Mouse (Mus musculus): ENCODE data around the gene Rspo4. TPM values are rescaled to one million over a fixed set of nuclear protein-coding genes. Genes with fewer than 3 reads are reported as not detected.

Gene Rspo4
- polyA plus RNA-seq, 1 experiment from 2014 or later, result 0.16 TPM

DNA sequence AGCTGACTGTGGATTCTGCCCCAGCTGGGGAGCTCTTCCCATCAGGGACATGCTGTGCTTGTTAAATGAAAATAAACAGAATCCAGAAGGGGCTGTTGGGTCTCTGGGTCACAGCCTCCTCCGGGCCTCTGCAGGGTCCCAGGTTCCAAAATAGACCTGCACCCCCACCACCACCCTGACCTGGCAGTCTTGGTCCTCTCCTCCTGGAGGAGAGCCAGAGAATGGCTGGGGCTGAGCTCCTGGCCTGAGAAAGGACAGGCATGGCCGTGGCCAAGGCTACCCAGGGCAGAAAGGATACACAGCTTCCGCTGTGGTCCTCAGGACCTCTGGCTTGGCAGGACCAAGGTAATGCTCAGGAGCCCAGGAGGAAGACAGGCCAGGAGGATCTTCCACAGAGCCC lies 61.9 kb downstream of the Rspo4 start:
- WGBS, result 71% methylated on average over 3 of the region's 3 CpGs
- Histone ChIP-seq H3K9me3 (ENCODE audit: control insufficient read depth, low read length) (no peaks in the 10 kb centered on the region), H3K27ac (ENCODE audit: low read depth, low read length) (no peak overlapping the region), H3K36me3 (ENCODE audit: control insufficient read depth, insufficient read depth, low read length) (no peaks in the 10 kb centered on the region), H3K4me1 (ENCODE audit: control insufficient read depth, insufficient read depth, low read length) (no peaks in the 10 kb centered on the region), H3K27me3 (ENCODE audit: control insufficient read depth, insufficient read depth, low read length) (no peaks in the 10 kb centered on the region), H3K9ac (ENCODE audit: low read length) (no peak overlapping the region), H3K4me3 (ENCODE audit: low read depth, low read length) (no peak overlapping the region), H3K4me2 (no peak overlapping the region)
- DNase-seq (ENCODE audit: low spot score, missing footprints) (peak; percentile 39), ATAC-seq (ENCODE audit: low FRiP score) (no peak)

DNA sequence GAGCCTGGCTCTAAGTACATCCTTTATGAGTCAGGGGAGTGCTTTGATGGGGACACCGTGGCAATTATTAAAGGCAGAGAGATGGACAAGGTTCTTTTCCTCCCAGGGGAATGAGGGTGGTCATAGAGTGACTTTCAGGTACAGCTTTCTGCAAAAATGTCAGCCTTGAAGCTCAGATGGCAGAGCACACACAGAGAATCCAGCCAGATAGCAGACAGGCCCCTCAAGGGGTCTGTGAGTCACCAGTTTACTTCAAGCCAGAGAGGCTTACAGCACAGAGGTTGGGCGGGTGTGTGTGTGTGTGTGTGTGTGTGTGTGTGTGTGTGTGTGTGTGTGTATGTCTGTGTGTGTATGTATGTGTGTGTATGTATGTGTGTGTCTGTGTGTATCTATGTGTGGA lies 64.3 kb downstream of the Rspo4 start:
- no peak overlapping the region for H3K27ac ChIP-seq (ENCODE audit: low read depth, low read length)
- H3K9me3 ChIP-seq (ENCODE audit: control insufficient read depth, low read length), result no peaks in the 10 kb centered on the region
- no peaks in the 10 kb centered on the region for H3K36me3 ChIP-seq (ENCODE audit: control insufficient read depth, insufficient read depth, low read length)
- no peaks in the 10 kb centered on the region for H3K27me3 ChIP-seq (ENCODE audit: control insufficient read depth, insufficient read depth, low read length)
- H3K4me1 ChIP-seq (ENCODE audit: control insufficient read depth, insufficient read depth, low read length), result peaks cover 4% of the 10 kb centered on the region; the same call in 1 of the 2 replicates
- no peak overlapping the region for H3K4me2 ChIP-seq
- no peak for DNase-seq (ENCODE audit: low spot score, missing footprints)
- no peak overlapping the region for H3K4me3 ChIP-seq (ENCODE audit: low read depth, low read length)
- no peak overlapping the region for H3K9ac ChIP-seq (ENCODE audit: low read length)
- ATAC-seq (ENCODE audit: low FRiP score), result no peak
- WGBS, result 65% methylated on average over 2 of the region's 2 CpGs

DNA sequence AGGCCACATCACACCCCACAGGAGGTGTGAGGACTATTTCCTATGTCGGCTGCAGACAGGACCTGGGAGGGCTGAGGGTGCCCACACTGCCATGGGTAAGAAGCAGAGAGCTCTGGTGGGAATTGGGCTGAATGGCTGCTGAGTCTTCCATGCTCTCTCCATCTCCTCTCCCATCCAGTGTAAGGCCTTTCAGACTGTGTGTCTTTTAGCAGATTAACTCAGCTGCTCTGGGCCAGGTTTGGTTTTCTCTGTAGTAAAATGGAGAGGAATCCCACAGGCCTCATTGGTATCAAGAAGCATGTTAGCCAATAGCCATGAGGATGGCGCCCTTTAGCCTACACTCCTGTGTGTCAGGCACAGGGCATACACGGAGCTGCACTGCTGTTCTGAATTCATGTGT lies 66.7 kb downstream of the Rspo4 start:
- H3K27ac ChIP-seq (ENCODE audit: low read depth, low read length), result no peak overlapping the region
- no peaks in the 10 kb centered on the region for H3K36me3 ChIP-seq (ENCODE audit: control insufficient read depth, insufficient read depth, low read length)
- no peak overlapping the region for H3K4me2 ChIP-seq
- ATAC-seq (ENCODE audit: low FRiP score), result no peak
- WGBS, result 82% methylated on average over 3 of the region's 3 CpGs
- H3K4me3 ChIP-seq (ENCODE audit: low read depth, low read length), result no peak overlapping the region
- H3K9me3 ChIP-seq (ENCODE audit: control insufficient read depth, low read length), result no peaks in the 10 kb centered on the region
- H3K9ac ChIP-seq (ENCODE audit: low read length), result no peak overlapping the region
- no peaks in the 10 kb centered on the region for H3K27me3 ChIP-seq (ENCODE audit: control insufficient read depth, insufficient read depth, low read length)
- DNase-seq (ENCODE audit: low spot score, missing footprints), result peak; percentile 72
- H3K4me1 ChIP-seq (ENCODE audit: control insufficient read depth, insufficient read depth, low read length), result peaks cover 4% of the 10 kb centered on the region; the same call in 1 of the 2 replicates

DNA sequence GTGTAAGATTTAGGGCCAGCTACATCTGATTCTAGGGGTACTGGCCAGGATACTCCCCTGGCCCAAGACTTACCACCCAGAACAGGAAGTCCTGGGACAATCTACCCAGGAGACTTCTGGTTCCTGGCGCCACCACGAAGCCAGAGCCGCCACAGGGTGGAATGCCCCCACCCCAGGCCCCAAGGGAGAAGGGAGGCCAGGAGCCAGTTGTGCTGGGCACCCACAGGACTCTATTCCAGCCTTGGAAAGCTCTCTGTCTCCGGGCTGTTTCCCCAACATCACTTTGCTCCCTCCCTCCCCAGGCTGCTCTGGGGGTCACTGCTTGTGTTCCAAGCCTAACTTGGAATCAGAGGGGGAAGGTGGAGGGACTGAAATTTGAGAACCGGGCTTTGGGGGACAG lies 67.8 kb downstream of the Rspo4 start:
- H3K27me3 ChIP-seq (ENCODE audit: control insufficient read depth, insufficient read depth, low read length), result no peaks in the 10 kb centered on the region
- peaks cover 4% of the 10 kb centered on the region; the same call in 1 of the 2 replicates for H3K4me1 ChIP-seq (ENCODE audit: control insufficient read depth, insufficient read depth, low read length)
- H3K9ac ChIP-seq (ENCODE audit: low read length), result no peak overlapping the region
- ATAC-seq (ENCODE audit: low FRiP score), result no peak
- no peaks in the 10 kb centered on the region for H3K36me3 ChIP-seq (ENCODE audit: control insufficient read depth, insufficient read depth, low read length)
- no peaks in the 10 kb centered on the region for H3K9me3 ChIP-seq (ENCODE audit: control insufficient read depth, low read length)
- H3K4me3 ChIP-seq (ENCODE audit: low read depth, low read length), result no peak overlapping the region
- no peak for DNase-seq (ENCODE audit: low spot score, missing footprints)
- WGBS, result 64% methylated on average over 5 of the region's 5 CpGs
- H3K4me2 ChIP-seq, result no peak overlapping the region
- H3K27ac ChIP-seq (ENCODE audit: low read depth, low read length), result no peak overlapping the region

DNA sequence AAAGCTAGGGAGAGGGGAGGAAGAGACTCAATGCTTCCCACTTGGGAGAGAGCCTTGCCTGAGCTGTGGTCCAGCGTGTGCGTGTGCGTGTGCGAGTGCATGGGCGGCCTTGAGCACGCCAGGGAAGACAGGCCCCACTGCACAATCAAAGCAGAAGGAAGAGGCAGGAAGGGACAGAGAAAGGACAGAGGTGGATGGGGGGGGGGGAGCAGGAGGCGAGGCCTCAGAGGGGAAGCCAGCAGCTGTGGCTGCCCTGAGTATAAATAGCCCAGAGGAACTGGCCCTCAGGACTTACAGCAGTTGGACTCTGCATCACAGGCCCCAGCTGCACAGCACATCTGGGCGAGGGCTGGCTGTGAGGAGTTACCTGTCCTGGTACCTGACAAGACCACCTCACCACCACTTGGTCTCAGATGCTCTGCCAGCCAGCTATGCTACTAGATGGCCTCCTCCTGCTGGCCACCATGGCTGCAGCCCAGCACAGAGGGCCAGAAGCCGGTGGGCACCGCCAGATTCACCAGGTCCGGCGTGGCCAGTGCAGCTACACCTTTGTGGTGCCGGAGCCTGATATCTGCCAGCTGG lies 68.3 kb downstream of the Rspo4 start, which contains the start of gene Angpt4:
Gene Angpt4, plus strand, starts transcription at position 292 of the 582 bp plus-strand sequence.
- H3K36me3 ChIP-seq (ENCODE audit: control insufficient read depth, insufficient read depth, low read length), result no peaks in the 10 kb centered on the region
- DNase-seq (ENCODE audit: low spot score, missing footprints), result peak; percentile 70
- no peak within 1 kb of the TSS for H3K4me2 ChIP-seq
- H3K9ac ChIP-seq (ENCODE audit: low read length), result 0 out of 2 replicates have a peak within 1 kb of the TSS, but pooled peaks have one; percentile 1
- ATAC-seq (ENCODE audit: low FRiP score), result no peak
- no peak within 1 kb of the TSS for H3K4me3 ChIP-seq (ENCODE audit: low read depth, low read length)
- no peak within 1 kb of the TSS for H3K27ac ChIP-seq (ENCODE audit: low read depth, low read length)
- WGBS, result 68% methylated on average over 12 of the region's 13 CpGs
- H3K9me3 ChIP-seq (ENCODE audit: control insufficient read depth, low read length), result no peaks in the 10 kb centered on the region
- peaks cover 4% of the 10 kb centered on the region; the same call in 1 of the 2 replicates for H3K4me1 ChIP-seq (ENCODE audit: control insufficient read depth, insufficient read depth, low read length)
- H3K27me3 ChIP-seq (ENCODE audit: control insufficient read depth, insufficient read depth, low read length), result no peaks in the 10 kb centered on the region

DNA sequence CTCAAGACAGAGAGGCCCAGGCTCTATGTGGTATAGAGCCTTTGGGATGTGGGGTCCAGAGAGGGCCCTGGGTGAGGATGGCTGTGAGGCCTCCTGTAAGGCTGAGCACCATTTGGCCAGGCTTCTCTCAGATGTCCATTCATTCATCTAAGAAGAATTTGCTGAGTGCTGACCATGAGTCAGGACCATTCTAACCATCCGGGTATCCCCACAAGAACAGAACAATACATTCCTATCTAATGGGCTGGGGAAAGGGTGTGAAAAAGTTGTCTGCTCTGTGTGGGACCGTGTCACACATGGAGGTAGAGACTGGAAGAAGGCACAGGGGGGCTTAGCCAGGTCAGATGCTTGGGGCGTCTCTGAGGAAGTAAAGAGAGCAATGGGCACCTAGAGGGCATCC lies 69.0 kb downstream of the Rspo4 start:
- no peak overlapping the region for H3K4me2 ChIP-seq
- H3K27me3 ChIP-seq (ENCODE audit: control insufficient read depth, insufficient read depth, low read length), result no peaks in the 10 kb centered on the region
- peaks cover 8% of the 10 kb centered on the region; the same call in 1 of the 2 replicates for H3K4me1 ChIP-seq (ENCODE audit: control insufficient read depth, insufficient read depth, low read length)
- H3K9ac ChIP-seq (ENCODE audit: low read length), result no peak overlapping the region
- DNase-seq (ENCODE audit: low spot score, missing footprints), result peak; percentile 80
- no peaks in the 10 kb centered on the region for H3K36me3 ChIP-seq (ENCODE audit: control insufficient read depth, insufficient read depth, low read length)
- no peaks in the 10 kb centered on the region for H3K9me3 ChIP-seq (ENCODE audit: control insufficient read depth, low read length)
- no peak overlapping the region for H3K4me3 ChIP-seq (ENCODE audit: low read depth, low read length)
- 73% methylated on average over 3 of the region's 3 CpGs for WGBS
- 0 out of 2 replicates have a peak, but pooled peaks have one; percentile 12 for ATAC-seq (ENCODE audit: low FRiP score)
- no peak overlapping the region for H3K27ac ChIP-seq (ENCODE audit: low read depth, low read length)

DNA sequence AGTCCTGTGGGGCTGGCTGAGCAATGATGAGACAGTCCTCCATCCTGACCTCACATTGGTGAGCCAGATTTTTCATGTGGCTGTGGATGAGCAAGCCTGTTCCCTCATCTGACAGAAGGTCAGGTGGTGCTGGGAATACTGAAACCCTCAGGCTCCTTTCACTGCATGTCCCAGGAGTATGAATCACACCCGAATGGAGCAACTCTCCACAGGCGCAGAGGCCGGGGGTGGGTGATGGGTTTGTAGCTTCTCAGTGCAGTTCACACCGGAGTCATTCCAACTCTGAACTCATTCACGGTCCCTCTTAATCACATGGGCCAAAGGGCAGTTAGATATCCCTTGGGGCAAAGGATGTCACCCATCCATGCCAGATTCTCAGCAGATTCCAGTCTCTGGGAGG lies 71.4 kb downstream of the Rspo4 start:
- H3K36me3 ChIP-seq (ENCODE audit: control insufficient read depth, insufficient read depth, low read length), result no peaks in the 10 kb centered on the region
- ATAC-seq (ENCODE audit: low FRiP score) (no peak), DNase-seq (ENCODE audit: low spot score, missing footprints) (peak; percentile 53)
- no peak overlapping the region for H3K4me3 ChIP-seq (ENCODE audit: low read depth, low read length)
- H3K9ac ChIP-seq (ENCODE audit: low read length), result no peak overlapping the region
- H3K9me3 ChIP-seq (ENCODE audit: control insufficient read depth, low read length), result no peaks in the 10 kb centered on the region
- H3K4me1 ChIP-seq (ENCODE audit: control insufficient read depth, insufficient read depth, low read length), result peaks cover 8% of the 10 kb centered on the region; the same call in 1 of the 2 replicates
- H3K4me2 ChIP-seq, result no peak overlapping the region
- WGBS, result 88% methylated on average over 5 of the region's 5 CpGs
- H3K27ac ChIP-seq (ENCODE audit: low read depth, low read length), result no peak overlapping the region
- H3K27me3 ChIP-seq (ENCODE audit: control insufficient read depth, insufficient read depth, low read length), result no peaks in the 10 kb centered on the region

DNA sequence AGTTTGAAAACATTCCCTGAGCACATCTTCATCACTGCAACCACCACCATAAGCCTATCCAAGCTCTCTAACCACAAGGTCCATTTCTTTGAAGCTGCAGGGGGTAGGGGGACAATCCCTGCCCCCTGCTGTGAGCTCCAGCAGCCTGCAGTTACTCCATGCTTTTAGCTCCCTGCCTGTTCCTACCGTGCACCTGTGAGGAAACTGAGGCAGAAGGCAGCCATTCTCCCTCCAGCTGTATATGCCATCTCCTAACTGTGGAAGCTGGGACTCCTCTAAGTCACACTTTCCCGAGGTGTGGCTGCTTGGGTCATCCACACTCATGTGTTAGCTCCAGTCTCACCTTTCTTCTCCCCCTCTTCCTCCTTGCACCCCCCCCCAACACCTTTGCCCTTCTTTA lies 72.4 kb downstream of the Rspo4 start:
- no peak overlapping the region for H3K4me2 ChIP-seq
- no peak for ATAC-seq (ENCODE audit: low FRiP score)
- no peaks in the 10 kb centered on the region for H3K9me3 ChIP-seq (ENCODE audit: control insufficient read depth, low read length)
- no peak overlapping the region for H3K4me3 ChIP-seq (ENCODE audit: low read depth, low read length)
- no peak overlapping the region for H3K27ac ChIP-seq (ENCODE audit: low read depth, low read length)
- H3K9ac ChIP-seq (ENCODE audit: low read length), result no peak overlapping the region
- H3K4me1 ChIP-seq (ENCODE audit: control insufficient read depth, insufficient read depth, low read length), result peaks cover 8% of the 10 kb centered on the region; the same call in 1 of the 2 replicates
- DNase-seq (ENCODE audit: low spot score, missing footprints), result peak; percentile 57
- WGBS, result 33% methylated on average over 2 of the region's 2 CpGs
- no peaks in the 10 kb centered on the region for H3K27me3 ChIP-seq (ENCODE audit: control insufficient read depth, insufficient read depth, low read length)
- H3K36me3 ChIP-seq (ENCODE audit: control insufficient read depth, insufficient read depth, low read length), result no peaks in the 10 kb centered on the region

DNA sequence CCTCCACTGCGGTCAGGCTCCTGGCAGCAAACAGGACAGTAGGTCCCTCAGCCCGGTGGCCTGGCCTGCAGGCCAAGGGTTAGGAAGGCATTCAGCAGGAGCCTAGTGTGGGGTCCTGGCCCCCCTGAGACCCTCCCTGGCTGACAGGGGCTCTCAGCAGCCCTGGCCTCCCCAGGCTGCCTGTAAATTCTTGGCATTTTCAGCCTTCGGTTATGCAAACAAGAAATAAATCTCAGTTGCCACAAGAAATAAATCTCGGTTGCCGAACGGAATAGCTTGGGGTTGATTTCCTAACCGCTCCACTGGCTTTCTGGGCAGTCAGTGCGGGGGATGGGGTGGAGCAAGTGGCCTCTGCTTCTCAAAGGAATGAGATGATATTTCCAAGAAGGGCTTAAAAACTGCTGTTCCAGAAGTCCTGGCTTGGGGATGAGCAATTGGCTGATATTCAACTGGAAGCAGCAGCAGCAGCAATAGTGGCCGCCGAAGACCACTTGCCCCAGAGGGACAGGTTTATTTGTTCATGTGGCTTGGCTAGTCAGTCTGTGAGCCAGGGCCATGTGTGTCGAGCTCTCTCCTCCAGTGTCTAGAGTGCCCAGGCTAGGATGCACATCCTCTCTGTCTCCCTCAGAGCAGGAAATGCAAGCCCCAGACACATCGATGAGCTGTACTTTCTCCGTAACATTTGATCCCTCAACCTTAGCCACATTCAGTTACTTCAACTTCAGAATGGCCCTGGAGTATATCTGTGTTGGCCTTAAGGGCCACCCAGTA lies 73.5 kb downstream of the Rspo4 start:
- ATAC-seq (ENCODE audit: low FRiP score) (no peak), DNase-seq (ENCODE audit: low spot score, missing footprints) (peak; percentile 62)
- H3K36me3 ChIP-seq (ENCODE audit: control insufficient read depth, insufficient read depth, low read length), result no peaks in the 10 kb centered on the region
- 77% methylated on average over 13 of the region's 13 CpGs for WGBS
- H3K27ac ChIP-seq (ENCODE audit: low read depth, low read length), result no peak overlapping the region
- H3K4me3 ChIP-seq (ENCODE audit: low read depth, low read length), result no peak overlapping the region
- no peaks in the 10 kb centered on the region for H3K27me3 ChIP-seq (ENCODE audit: control insufficient read depth, insufficient read depth, low read length)
- peaks cover 4% of the 10 kb centered on the region; the same call in 1 of the 2 replicates for H3K4me1 ChIP-seq (ENCODE audit: control insufficient read depth, insufficient read depth, low read length)
- no peak overlapping the region for H3K4me2 ChIP-seq
- H3K9me3 ChIP-seq (ENCODE audit: control insufficient read depth, low read length), result no peaks in the 10 kb centered on the region
- H3K9ac ChIP-seq (ENCODE audit: low read length), result no peak overlapping the region

All from midbrain, embryonic 11.5 days (tissue).